Mouse (Mus musculus) duodenum, adult 2 months (tissue): ENCODE data around the gene Stat6. TPM values are rescaled to one million over a fixed set of nuclear protein-coding genes. Genes with fewer than 3 reads are reported as not detected.

Experiments used
- polyA plus RNA-seq: library from polyadenylated mRNA; depleted of rRNA; stranded (reverse); fragments of >200 nt; gene quantifications from 2 replicates; pipeline ENCODE4 v1.2.3, GENCODE M21; 2012; ENCODE audit warnings: low replicate concordance; rRNA removed

Gene Stat6
- polyA plus RNA-seq = 52.2 and 71.9 TPM in 2 replicates

DNA sequence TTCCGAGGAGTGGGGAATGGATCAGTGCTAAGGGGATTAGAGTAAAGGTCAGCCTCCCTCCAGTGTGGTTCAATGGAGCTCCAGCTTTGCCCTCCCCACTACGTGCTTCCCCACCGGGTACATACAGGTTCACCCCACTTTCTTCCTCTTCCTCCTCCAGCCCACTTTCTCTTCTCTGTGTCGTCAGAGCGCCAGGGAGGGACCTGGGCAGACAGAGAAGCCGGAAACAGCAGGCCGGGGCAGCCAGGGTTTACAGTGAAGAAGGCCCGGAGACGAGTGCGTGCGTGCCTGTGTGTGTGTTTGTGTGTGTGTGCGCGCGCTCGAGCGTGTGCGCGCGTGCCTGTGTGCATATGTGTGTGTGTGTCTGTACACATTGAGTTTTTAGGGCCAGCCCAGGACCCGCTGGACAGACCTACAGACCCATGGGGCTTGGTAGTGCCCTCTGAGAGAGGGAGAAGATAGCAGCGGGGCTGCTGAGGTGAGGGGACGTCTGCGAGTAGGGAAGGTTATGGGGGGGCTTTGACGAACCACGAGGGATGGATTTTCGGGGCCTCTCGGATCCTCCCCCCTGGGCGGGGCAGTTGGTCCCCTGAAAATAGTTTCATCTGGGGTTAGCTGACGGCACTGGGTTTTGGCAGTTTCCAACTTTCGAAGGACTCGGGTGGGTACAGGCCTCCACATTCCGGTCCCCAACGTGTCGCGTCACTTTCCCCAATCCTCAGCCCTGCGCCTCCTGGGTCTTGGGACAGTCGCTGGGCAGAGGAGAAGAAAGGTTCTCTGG is at the start of gene Stat6:
Stat6 (plus strand) TSS at position 215 of the 781 bp plus-strand sequence.

DNA sequence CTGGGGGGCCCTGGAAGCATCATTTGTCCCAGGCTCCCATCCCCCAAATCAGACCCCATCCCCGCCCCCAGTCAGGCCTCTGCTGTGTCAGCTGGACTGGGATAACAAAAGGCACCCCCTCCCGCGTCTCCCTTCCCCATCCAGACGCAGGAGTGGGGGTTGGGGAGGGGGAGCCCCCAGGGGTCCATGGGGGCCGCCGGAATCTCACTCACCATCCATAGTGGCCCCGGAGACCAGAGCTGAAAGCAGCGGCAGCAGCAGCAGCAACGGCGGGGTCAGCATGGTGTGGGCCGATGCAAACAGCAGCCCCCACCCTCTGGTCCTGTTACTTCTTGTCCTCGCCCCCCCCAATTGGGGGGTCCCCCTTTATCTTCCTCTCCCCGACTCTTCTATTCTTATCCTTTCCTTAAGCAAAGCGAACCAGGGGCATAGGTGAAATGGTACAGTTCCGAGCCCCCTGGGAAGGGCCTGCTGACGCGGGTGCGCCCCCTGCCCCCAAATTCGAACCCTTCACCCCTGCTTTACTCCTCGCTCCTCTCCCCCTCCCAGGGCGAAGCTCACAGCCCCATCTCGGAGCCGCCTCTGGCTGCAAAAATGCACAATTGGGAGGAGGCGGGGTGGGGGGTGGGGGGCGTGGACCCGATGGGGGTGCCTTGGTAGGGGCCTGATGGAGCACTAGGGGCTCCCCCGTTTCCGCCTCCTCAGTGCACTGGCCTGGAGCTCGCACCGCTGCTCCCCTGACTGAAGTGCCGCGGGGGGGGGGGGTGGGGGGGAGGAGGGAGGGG is 22.2 kb upstream of the Stat6 start, which contains the start of gene Lrp1:
Lrp1 (minus strand) TSS at position 743 of the 785 bp plus-strand sequence.

DNA sequence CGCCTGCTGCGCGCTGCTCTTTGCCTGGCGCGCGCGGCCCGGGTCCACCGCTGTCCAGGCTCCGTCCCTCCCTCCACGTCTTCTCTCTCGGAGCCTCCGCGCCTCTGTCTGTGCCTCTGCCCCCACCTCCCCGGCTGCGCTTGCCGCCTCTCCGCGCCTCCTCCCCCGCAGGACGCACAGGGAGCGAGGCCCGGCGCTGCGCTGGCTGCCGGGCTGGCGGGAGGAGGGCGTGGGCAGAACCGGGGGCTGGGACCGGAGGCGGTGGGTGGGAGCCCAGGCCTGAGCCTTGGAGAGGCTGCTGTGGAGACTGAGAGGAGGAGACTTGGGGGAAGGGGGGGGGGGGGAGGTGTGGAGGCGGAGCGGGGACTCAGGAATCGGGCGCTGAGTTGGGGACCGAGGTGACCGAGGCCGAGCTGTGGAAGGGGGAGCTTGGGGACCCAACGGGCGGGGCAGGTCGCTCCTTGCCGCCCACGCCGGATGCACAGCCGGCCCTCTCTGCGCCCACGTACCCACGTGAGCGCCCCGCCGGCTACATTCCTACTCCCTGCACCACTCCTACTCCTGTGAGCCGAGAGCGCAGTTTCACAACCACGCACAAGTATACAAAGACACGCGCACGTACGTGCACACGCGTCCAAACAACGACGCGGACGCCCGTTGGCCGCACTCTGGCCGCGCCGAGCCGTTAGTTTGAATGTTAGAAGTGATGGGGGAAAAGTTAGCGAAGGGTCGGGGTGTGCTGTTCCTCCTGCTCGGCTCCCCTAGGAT is 23.9 kb downstream of the Stat6 start, which contains the start of gene Nemp1:
Nemp1 (plus strand) TSS at position 401 of the 768 bp plus-strand sequence.

DNA sequence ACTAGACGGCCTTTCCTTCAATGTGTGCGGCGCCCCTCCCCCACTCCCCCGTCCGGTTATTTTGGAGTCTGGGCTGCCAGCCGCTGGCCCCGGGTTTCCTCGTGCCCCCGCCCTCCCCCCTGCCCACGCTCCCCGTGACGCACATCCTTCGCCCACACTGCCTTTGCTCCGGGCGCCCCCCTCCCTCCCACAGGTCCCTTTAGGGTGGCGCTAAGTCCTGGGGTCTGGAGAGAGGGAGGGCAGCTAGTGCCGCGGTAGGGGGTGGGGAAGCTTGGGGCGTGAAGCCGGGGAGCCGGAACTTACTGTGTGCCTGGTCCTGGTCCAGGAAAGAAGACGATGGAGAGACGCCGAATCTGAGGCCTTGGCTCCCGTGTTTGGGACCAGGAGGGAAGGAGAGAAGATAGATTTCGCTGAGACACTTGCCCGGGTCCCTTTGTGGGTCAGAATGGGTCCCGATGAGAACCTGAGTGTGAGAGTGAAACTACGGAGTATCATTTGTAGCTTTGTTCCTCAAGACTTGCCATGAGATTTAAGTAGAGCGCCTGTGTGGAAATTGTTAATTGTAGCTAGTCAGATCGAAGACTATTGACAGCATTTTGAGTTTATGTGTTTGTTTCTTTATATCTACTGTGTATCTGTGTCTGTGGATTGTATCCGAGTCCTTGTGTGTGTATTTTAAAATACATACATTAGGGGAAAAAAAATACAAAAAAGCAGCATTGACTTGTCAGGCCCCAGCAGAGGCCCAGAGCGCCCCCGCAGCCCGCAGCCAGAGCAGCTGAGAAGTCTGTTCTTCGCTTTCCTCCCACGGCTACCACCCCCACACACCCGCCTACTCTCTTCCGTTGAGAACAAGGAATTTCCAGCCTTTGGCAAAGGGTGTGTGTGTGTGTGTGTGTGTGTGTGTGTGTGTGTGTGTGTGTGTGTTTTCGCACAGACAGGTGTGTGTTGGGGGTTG is 25.6 kb downstream of the Stat6 start, which contains the start of gene Nab2:
Nab2 (minus strand) TSS at position 476 of the 958 bp plus-strand sequence.

DNA sequence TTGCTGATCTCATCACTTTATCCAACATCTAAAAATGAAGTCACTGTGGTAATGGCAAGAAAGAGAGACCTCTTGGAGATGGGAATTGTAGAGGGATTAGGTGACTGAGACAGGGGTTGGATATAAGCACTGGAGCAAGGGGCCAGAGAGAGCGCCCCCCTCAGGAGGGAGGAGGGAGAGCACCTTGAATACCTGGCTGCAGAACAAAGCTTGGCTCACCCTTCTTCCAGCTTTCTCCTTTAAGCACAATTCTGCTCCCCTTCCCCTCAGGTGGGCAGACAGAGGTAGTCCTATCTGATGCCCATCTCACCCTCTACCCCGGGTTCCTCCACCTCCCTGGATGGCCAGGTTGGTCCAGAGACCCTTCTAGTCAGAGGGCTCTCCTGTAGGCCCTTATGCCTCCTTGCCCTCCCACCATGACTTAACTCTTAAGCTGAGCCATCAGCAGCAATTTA is 62.0 kb downstream of the Stat6 start, which contains the start of gene Myo1a:
Myo1a (plus strand) TSS at position 405 of the 455 bp plus-strand sequence.

Other genes starting within 250 kb of the Stat6 start
- gene Stac3, start 141.3 kb upstream of the Stat6 start, polyA plus RNA-seq = 0.39 TPM in 1 of 2 replicates, not detected in the other
- gene Ndufa4l2, start 128.0 kb upstream of the Stat6 start, polyA plus RNA-seq = 7.5 and 9.9 TPM in 2 replicates
- gene Shmt2, start 120.5 kb upstream of the Stat6 start, polyA plus RNA-seq = 48.3 and 61.7 TPM in 2 replicates
- 0.15 TPM in 2 replicates for gene Nxph4, start 108.4 kb upstream of the Stat6 start, polyA plus RNA-seq
- 134 and 192 TPM in 2 replicates for gene Lrp1, start 21.8 kb upstream of the Stat6 start, polyA plus RNA-seq
- gene Nemp1, start 23.9 kb downstream of the Stat6 start, polyA plus RNA-seq = 1.3 and 1.6 TPM in 2 replicates
- 25.5 and 39.5 TPM in 2 replicates for gene Nab2, start 25.6 kb downstream of the Stat6 start, polyA plus RNA-seq
- 179 and 405 TPM in 2 replicates for gene Myo1a, start 62.2 kb downstream of the Stat6 start, polyA plus RNA-seq
- gene Tac2, start 81.5 kb downstream of the Stat6 start, polyA plus RNA-seq = 0.32 TPM in 1 of 2 replicates, not detected in the other
- gene Zbtb39, start 96.6 kb downstream of the Stat6 start, polyA plus RNA-seq = 3.1 and 4.5 TPM in 2 replicates
- gene Gpr182, start 108.7 kb downstream of the Stat6 start, polyA plus RNA-seq = 1.1 and 2.3 TPM in 2 replicates
- 0.06 TPM in 1 of 2 replicates, not detected in the other for gene Rdh1, start 116.7 kb downstream of the Stat6 start, polyA plus RNA-seq
- gene Rdh16f1, start 116.8 kb downstream of the Stat6 start, polyA plus RNA-seq = not detected in 2 replicates
- 3.4 and 31.0 TPM in 2 replicates for gene Rdh9, start 133.4 kb downstream of the Stat6 start, polyA plus RNA-seq
- 2.1 and 3.5 TPM in 2 replicates for gene Rdh16, start 158.2 kb downstream of the Stat6 start, polyA plus RNA-seq
- not detected in 2 replicates for gene Rdh19, start 206.9 kb downstream of the Stat6 start, polyA plus RNA-seq
- 2.6 and 5.4 TPM in 2 replicates for gene Rdh16f2, start 223.5 kb downstream of the Stat6 start, polyA plus RNA-seq
- 40.9 and 82.5 TPM in 2 replicates for gene Rdh7, start 245.8 kb downstream of the Stat6 start, polyA plus RNA-seq